Mouse (Mus musculus) thymus, adult 2 months (tissue): ENCODE measurements around the gene Spp2.

Experiments used
- CTCF ChIP-seq: fragments of 200-500 bp; IDR thresholded peaks from 2 replicates; pipeline ENCODE4 v1.5.1; 2012; ENCODE audit warnings: mild to moderate bottlenecking, control low read depth, low read length, moderate library complexity, borderline replicate concordance; ENCODE audit not compliant: control insufficient read depth, poor library complexity, insufficient read depth; ENCODE audit errors: extremely low read depth
- POLR2A ChIP-seq: fragments of 200-500 bp; IDR thresholded peaks from 2 replicates; pipeline ENCODE4 v1.6.1; 2012; ENCODE audit warnings: mild to moderate bottlenecking, low read length, control low read depth, moderate library complexity; ENCODE audit not compliant: control insufficient read depth, poor library complexity, insufficient read depth; ENCODE audit errors: extremely low read depth

GRCm38 (mm10) chr1:88467866-88468265 lies 61.1 kb downstream of the Spp2 start:
- TF ChIP-seq CTCF (no peak), POLR2A (no peak)
